Mouse (Mus musculus) kidney, adult 8-10 months (tissue): ENCODE measurements around the gene Scml4.

Experiments
- DNase-seq, 2 experiments: peaks; one replicate each; pipeline ENCODE4 v3.0.0; 2022

The Scml4 gene

GRCm38 (mm10) chr10:42862102-42862740 lies 2.1 kb downstream of the Scml4 start:
- peak; percentile 59 to 70 for DNase-seq

DNA sequence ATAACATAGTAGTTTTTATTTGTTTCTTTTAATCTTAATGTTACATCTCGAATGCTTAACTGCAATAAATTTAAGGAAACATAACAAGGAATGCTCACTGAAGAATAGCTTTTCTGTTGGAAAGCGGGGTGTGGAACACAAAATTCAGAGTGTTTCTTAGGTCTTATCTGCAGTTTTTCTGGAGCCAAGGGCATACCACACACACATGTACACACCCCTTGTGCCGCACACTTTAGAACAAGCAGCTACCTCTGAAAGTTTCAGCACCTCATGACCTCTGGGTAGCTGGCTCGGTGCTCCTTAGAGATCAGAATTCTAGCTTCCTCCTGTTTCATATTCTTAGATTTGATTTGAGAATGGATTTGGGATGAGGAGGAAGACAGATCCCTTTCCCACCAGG lies 2.6 kb downstream of the Scml4 start:
- DNase-seq, result no peak

DNA sequence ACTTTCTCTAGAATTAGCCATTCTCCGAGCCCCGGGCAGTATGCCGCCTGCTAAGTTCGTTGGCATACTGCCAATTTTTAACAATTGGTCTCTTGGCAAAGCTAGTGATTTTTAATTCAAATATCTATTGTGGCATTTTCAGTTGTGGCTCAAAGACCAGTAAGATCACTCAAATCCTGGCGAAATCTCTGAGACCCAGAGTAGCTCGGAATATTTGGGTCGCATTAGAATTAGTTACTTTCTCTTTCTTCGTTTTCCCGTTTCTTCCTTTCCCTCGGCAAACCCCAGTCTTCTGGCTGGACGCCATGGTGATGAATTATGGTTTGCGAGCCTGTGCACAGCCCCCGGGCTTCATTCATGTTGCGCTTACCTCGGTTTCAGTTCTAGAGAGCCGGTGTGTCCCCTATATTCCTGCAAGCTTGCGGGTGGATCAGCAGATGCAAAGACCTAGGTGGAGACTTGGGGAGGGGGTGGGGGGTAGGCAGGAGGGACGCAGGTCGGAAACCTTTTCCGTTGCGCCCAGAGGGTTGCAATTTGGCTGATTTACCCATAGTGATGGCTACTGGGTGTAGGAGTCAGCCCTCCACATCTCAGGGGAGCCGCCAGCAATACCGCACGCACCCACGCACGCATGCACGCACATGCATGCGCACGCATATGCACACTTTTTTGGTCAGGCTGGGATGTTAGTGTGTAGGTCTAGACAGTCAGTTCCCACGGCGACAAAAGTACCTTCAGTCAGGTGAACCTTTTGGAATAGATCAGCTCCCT lies 3.6 kb downstream of the Scml4 start:
- DNase-seq, result peak; percentile 22 to 30

DNA sequence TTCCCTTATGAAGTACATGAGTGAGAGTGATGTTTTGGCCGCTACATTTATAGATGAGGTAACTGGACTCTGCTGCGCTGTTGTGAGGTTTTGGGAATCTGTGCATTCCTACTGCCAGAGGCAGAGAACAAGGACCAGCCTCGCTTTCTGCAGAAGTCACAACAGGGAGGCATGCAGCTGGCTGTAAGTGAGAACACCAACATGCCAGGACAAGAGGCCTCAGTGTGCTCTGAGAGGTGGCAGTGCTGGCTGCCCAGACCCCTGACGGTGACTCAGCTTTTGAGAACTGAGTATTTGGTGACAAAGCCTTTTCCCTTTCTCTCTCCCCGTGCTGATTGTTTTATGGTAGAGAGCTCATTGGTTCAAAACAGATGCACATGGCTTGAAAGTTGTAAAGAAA lies 4.5 kb downstream of the Scml4 start:
- no peak for DNase-seq

- DNase-seq, result no peak
These were observed 8.2 kb downstream of the Scml4 start for GRCm38 (mm10) chr10:42868416-42868815.

GRCm38 (mm10) chr10:42869467-42869866 lies 9.3 kb downstream of the Scml4 start:
- no peak for DNase-seq

GRCm38 (mm10) chr10:42872269-42873010 lies 12.3 kb downstream of the Scml4 start:
- no peak for DNase-seq

GRCm38 (mm10) chr10:42873077-42873595 lies 13.0 kb downstream of the Scml4 start:
- no peak for DNase-seq

DNA sequence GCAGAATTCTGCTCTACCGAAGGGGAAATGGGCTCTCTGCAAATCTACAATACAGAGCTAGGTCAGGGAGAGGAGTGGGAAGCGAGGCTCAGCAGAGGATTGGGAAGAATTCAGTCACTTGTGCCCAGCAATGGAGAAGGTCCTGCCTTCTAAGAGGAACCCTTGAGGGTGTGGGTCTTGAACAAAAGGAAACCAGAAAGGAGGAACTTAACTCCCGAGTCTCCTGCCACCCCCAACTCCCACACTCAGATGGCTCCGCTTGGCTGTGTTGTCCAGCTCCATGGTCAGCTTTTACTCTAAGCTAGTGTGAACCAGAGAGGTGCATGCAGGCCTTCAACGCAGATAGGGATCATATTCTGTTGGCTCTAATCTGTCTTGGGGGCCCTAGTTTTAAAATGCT lies 16.0 kb downstream of the Scml4 start:
- DNase-seq, result no peak

- no peak for DNase-seq
These were observed 19.1 kb downstream of the Scml4 start for GRCm38 (mm10) chr10:42879269-42879681.

DNA sequence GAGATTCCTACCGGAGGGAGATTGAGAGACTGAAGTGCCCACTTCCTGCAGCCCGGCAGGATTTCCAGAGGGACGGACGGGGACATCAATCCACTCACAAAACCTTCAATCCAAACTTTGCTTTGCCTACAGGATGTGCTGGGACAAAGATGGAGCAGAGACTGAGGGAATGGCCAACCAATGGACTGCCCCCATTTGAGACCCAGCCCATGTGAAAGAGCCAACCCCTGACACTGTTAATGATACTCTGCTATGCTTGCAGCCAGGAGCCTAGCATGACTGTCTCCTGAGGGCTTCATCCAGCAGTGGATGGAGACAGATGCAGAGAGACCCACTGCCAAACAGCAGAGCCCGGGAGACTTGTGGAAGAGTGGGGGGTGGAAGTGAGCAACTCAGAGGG lies 19.5 kb downstream of the Scml4 start:
- DNase-seq, result no peak

DNA sequence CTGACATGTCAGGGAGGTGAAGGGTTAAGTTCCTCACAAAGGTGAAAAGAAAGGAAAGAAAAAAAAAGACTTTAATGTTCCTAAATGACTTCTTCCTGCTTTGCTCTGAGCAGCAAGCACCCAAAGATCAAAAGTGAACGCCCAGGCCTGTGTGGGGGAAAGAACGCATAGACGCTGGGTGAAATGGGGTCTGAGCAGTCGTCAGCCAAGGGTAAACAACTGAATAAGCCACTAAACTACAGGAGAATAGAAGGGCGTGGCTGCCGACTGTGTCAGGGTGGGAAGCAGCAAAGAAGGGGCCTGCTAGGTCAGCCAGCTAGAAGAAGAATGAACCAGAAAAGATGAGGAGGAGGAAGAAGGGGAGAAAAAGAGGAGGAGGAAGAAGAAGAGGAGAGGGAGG lies 26.9 kb downstream of the Scml4 start:
- DNase-seq, result no peak

GRCm38 (mm10) chr10:42888241-42888640 lies 28.1 kb downstream of the Scml4 start:
- no peak for DNase-seq

- DNase-seq, result no peak
These were observed 30.2 kb downstream of the Scml4 start for GRCm38 (mm10) chr10:42890365-42890764.

DNA sequence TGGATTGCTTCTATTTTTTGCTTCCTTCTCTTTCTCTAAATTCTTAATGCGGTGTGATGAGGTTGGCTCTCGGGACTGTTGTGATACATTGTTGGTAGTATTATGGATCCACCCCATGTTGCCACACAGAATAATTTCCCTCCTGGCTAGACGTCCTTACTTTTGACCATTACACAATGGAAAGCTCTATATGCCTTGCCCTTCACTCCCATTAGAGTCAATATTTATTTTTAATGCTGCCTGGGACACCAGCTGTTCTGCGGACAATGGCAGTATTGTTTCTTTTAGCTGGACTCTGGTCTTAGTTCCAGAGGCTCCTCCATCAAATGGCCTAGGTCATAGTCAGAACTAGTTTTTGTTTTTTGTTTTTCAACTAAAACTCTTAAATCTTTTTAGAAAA lies 32.1 kb downstream of the Scml4 start:
- no peak for DNase-seq

GRCm38 (mm10) chr10:42892987-42893386 lies 32.8 kb downstream of the Scml4 start:
- DNase-seq, result no peak

- DNase-seq, result no peak
These were observed 33.7 kb downstream of the Scml4 start for GRCm38 (mm10) chr10:42893857-42894256.

DNA sequence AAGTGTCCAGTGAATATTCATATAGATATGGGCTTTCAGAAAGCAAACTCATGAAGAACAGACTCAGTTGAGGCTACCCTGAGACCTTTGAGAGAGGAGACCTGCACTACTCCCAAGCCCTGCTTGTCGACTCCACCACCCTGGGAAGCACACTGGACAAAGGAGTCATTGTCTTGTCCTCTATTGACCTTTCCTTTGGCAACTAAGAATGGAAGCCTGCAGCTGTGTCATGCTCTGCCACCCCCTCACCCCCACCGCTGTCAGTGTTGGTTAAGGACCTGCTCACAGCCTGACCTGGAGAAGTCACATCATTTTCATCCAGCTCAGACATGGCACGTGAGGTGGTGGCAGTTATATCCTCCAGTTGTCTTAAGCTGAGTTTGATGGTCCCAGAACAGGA lies 34.1 kb downstream of the Scml4 start:
- DNase-seq, result no peak

DNA sequence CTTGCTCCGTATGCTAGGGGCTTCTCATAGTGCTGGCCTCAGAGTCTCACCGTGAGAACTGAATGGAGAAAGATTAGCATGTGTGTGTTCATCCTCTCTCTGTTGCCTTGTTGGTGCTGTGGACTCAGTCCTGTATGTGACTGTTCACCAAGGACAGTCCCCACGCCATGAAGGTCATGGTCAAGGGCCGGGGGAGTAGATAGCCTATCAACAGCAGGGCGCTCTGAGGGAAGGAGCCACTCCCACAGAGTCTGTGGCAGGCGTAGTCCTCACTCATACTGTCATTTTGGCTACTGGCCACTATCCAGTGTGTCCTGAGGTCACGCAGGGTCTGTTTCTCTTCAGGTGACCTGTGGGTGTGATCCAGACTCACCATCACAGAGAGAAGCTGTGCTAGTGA lies 34.5 kb downstream of the Scml4 start:
- no peak for DNase-seq

GRCm38 (mm10) chr10:42896621-42897020 lies 36.5 kb downstream of the Scml4 start:
- no peak for DNase-seq

DNA sequence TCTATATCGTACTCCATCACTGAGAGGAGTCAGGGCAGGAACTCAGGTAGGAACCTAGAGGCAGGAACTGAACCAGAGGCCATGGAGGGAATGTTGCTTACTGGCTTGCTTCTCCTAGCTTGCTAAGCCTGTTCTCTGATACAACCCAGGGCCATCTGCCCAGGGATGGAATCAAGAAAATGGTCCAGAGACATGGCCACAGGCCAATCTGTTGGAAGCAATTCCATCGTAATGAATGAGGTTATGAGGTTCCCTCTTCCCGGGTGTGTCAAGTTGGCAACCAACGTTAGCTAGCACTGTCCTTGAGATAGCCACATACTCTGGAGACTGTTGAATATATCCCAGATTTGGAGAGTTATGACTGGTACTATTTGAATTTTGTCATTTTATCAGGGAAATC lies 37.0 kb downstream of the Scml4 start:
- DNase-seq, result no peak

DNA sequence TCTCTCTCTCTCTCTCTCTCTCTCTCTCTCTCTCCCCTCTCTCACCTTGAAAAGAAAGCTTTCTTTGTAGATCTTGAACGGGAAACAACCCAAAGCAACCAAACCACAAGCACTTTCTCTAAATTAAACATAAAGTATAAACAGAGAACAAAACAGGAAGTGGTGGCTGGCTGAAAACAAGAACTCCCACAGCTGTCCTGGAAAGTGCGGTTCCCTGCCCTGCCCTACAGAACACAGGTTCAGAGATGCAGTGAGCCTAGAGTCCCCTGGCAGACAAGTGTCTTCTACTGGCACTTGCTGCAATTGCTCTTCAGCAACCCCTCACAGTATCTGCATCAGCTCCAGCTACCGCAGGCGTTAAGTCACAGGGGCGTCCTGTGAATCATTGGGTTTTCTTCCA lies 37.5 kb downstream of the Scml4 start:
- no peak for DNase-seq

DNA sequence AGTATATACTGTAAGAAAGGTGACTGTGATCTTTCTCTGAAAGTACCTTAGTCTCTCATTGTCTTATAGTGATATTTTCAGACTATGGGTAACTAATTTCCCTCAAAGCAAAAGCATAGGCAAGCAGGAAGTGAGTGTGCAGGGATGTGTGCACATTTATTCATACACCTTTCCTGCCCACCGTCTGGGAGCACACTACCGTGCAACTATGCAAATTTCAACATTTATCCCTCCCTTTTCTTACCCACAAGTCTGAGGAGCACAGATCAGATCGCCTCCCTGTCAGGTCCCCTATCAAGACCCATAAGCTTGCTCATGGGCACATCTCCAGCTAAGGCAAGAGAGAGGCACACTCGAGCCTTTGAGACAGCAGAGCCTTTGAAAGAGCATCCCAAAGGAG lies 41.2 kb downstream of the Scml4 start:
- DNase-seq, result no peak

DNA sequence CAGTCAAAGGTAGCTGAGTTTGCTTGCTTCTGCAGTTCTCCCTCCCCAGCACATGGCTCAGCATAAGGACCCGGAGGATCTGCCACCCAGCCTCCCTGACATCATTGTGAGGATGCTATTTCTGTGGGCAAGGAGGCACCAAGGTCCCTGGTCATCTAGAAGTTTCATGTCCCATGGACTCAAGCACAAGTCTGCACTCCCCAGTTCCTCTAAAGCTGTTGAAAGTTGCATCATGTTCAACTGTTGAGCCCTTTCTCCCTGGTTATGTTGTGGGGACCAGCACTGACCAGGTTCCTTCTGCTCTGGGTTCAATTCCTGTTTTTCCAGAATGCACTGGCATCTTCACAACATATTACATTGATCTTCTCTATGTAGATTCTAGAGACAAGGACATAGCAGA lies 42.9 kb downstream of the Scml4 start:
- DNase-seq, result no peak
